In the genomic region with DNA sequence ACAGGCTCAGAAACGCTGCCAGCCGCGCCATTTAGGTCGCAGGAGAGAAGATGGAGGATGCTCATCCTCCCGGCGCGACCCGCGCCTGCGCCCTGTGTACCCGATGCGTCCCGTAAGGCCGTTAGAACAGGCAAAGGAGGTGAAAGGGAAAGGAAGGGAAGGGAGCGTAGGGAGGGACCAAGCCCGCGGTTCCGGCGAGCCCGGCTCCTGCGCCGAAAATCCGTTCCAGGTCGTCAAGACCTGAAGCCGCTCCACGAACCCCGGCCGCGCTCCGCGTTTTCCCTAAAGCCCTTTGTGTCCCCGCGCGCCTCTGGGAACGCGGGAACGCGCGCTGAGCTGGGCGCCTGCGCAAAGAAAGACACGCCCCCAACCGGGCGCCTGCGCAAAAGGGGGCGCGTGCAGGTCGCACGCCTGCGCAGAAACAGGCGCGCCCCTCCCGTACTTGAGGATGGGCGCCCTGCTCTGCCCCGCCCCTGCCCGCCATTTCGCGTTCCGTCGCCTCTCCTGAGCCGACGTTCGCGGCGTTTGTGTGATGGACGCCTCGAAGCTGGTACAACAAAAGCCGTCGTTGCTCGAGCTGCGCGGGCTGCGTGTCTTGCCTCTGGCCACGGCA, we compare ENCODE assay signal across 8 mouse cellular contexts. TPM values are rescaled to one million over a fixed set of nuclear protein-coding genes. Genes with fewer than 3 reads are reported as not detected.
DNase-seq lines count a peak whose midpoint lies in the region; ATAC-seq lines count a peak whose summit lies in the region.

No protein-coding gene starts in this region.

- peak; percentile 88 for ATAC-seq in inflammation-experienced regulatory T-cells, adult 6 months
- peak; percentile 93 for ATAC-seq in megakaryocyte-erythroid progenitor cell, adult 5-6 weeks (replicated peaks; ENCODE audit: low FRiP score, low TSS enrichment, poor library complexity, severe bottlenecking)

- intact Hi-C loops in gastrocnemius, postnatal 14 days (cut with DNase I; ENCODE audit: low total_unique reads): no loop called here
- intact Hi-C loops in left cerebral cortex, postnatal 10 days (cut with DNase I): loop anchor here (5.0 kb wide), 2 partner anchors 40 to 45 kb away; a partner anchor contains a TSS

- DNase-seq in adipocyte (ENCODE audit: low spot score): peak; percentile 100
- DNase-seq in embryo, embryonic 10 days (ENCODE audit: low spot score): peak; percentile 98
- DNase-seq in gastrocnemius, postnatal 14 days: peak; percentile 99
- DNase-seq in left cerebral cortex, postnatal 10 days (ENCODE audit: extremely low spot score in 1 of 2, low spot score in 2 of 2): peak; percentile 99
- peak; percentile 100 for DNase-seq in right cerebral cortex, postnatal 25 days
- DNase-seq in urinary bladder, postnatal 4 days (ENCODE audit: low spot score in 2 of 2): peak; percentile 99 to 100

RNA-seq across cellular contexts. Expression of a gene that starts 39.1 kb away (rescaled TPM):
- total RNA-seq in gastrocnemius, postnatal 14 days (2021): 100 to 1,000 TPM; 184 to 248 TPM
- 1,000 to 10,000 TPM; 2,583 to 3,807 (median 2,925) TPM for polyA plus RNA-seq in inflammation-experienced regulatory T-cells, adult 6 months (2017; shearing (Covaris generic))
- total RNA-seq in left cerebral cortex, postnatal 10 days (2021): 100 to 1,000 TPM; 438 to 477 TPM
- total RNA-seq in megakaryocyte-erythroid progenitor cell, adult 5-6 weeks (2014; fragmentation: Nextera tagmentation): 2,834 and 3,273 TPM in 2 replicates
- 4,983 and 7,914 TPM in 2 replicates for total RNA-seq in megakaryocyte-erythroid progenitor cell, adult 5-6 weeks (2017)

Comparison
In these comparisons a context has a peak if more than half of its experiments do, and no peak if none do; other contexts are left out.
1. Peak in every context shown above with its lines: DNase-seq and ATAC-seq.
2. RNA of a gene that starts 39.1 kb away (total RNA-seq): 2,834 to 7,914 TPM in megakaryocyte-erythroid progenitor cell, adult 5-6 weeks; 438 to 477 TPM in left cerebral cortex, postnatal 10 days and 184 to 248 TPM in gastrocnemius, postnatal 14 days; every median in the first group is over 4 times any median in the second.